Mouse (Mus musculus) forebrain, embryonic 16.5 days (tissue): ENCODE measurements around the gene Hspa2. TPM values are rescaled to one million over a fixed set of nuclear protein-coding genes. Genes with fewer than 3 reads are reported as not detected.
A peak's percentile ranks its signal among the peaks of the same experiment; 100 is the strongest.

ENCODE experiments used
- ATAC-seq: fragments of 200-750 bp; cut with Nextera tagmentation; 2 replicates; pipeline ENCODE4 v1.8.0; 2017; ENCODE audit warnings: mild to moderate bottlenecking, moderate library complexity
- H3K27ac ChIP-seq: fragments of 300-500 bp; sonication (generic); 2 replicates; pipeline ENCODE4 v1.5.1; 2014; ENCODE audit warnings: low read length, control low read depth
- H3K27me3 ChIP-seq: fragments of 300-500 bp; sonication (generic); replicated peaks from 2 replicates; pipeline ENCODE4 v1.6.1; 2014; ENCODE audit warnings: low read length; ENCODE audit not compliant: control insufficient read depth, insufficient read depth
- H3K36me3 ChIP-seq: fragments of 300-500 bp; sonication (generic); 2 replicates; pipeline ENCODE4 v1.6.1; 2014; ENCODE audit not compliant: control insufficient read depth, insufficient read depth
- H3K4me1 ChIP-seq: fragments of 300-500 bp; sonication (generic); replicated peaks from 2 replicates; pipeline ENCODE4 v1.6.1; 2014; ENCODE audit warnings: low read length; ENCODE audit not compliant: control insufficient read depth, insufficient read depth
- H3K4me2 ChIP-seq: fragments of 300-500 bp; sonication (generic); 2 replicates; pipeline ENCODE4 v1.6.1; 2014; ENCODE audit warnings: mild to moderate bottlenecking, low read length, control low read depth
- H3K4me3 ChIP-seq: fragments of 300-500 bp; sonication (generic); replicated peaks from 2 replicates; pipeline ENCODE4 v1.5.1; 2014; ENCODE audit warnings: mild to moderate bottlenecking, low read length, control low read depth
- H3K9ac ChIP-seq: fragments of 300-500 bp; sonication (generic); replicated peaks from 2 replicates; pipeline ENCODE4 v1.6.1; 2014; ENCODE audit warnings: low read depth, low read length, control low read depth
- H3K9me3 ChIP-seq: fragments of 300-500 bp; sonication (generic); 2 replicates; pipeline ENCODE4 v1.6.1; 2016; ENCODE audit warnings: low read length; ENCODE audit not compliant: control insufficient read depth
- WGBS: fragments of 180-500 bp; shearing (Covaris S2); extraction: QIAGEN DNeasy Blood & Tissue Kit; methylation state at CpG from one replicate; pipeline ENCODE4 v1.1.7; 2014; 5-methylcytosine and 5-hydroxymethylcytosine counted together
- polyA plus RNA-seq: library from polyadenylated mRNA; unstranded; fragments of >200 nt; fragmentation: Nextera tagmentation; extraction: Ambion mirVana; gene quantifications from 2 replicates; pipeline ENCODE4 v1.2.1, GENCODE M21; 2015

The Hspa2 gene
- polyA plus RNA-seq, 1 experiment from 2014 or later: 5.4 TPM

GRCm38 (mm10) chr12:76417433-76417854 lies 13.5 kb downstream of the Hspa2 start, which contains the start of gene Ppp1r36:
Gene Ppp1r36, plus strand, starts transcription at chr12:76417538.
- Histone ChIP-seq H3K9ac (peak within 1 kb of the TSS; percentile 35; the same call in 1 of the 2 replicates), H3K27me3 (peaks cover 7% of the 10 kb centered on the region), H3K27ac (no peak within 1 kb of the TSS), H3K4me1 (peaks cover 6% of the 10 kb centered on the region), H3K4me3 (peak within 1 kb of the TSS; percentile 43), H3K9me3 (peaks cover 3% of the 10 kb centered on the region; the same call in 1 of the 2 replicates), H3K4me2 (peak within 1 kb of the TSS; percentile 78), H3K36me3 (no peaks in the 10 kb centered on the region)
- no peak for ATAC-seq
- 2% methylated on average over 35 of the region's 37 CpGs for WGBS

- Histone ChIP-seq H3K4me1 (peaks cover 6% of the 10 kb centered on the region), H3K4me2 (no peak overlapping the region), H3K27me3 (peaks cover 7% of the 10 kb centered on the region), H3K36me3 (no peaks in the 10 kb centered on the region), H3K27ac (no peak overlapping the region), H3K9me3 (peaks cover 3% of the 10 kb centered on the region; the same call in 1 of the 2 replicates), H3K4me3 (no peak overlapping the region), H3K9ac (no peak overlapping the region)
- 97% methylated on average over 5 of the region's 5 CpGs for WGBS
- ATAC-seq: no peak
Measured at GRCm38 (mm10) chr12:76418346-76418745, 14.4 kb downstream of the Hspa2 start.

GRCm38 (mm10) chr12:76425256-76425655 lies 21.3 kb downstream of the Hspa2 start:
- H3K4me3 ChIP-seq: no peak overlapping the region
- no peak for ATAC-seq
- WGBS: 96% methylated on average over 3 of the region's 3 CpGs

GRCm38 (mm10) chr12:76427546-76427945 lies 23.6 kb downstream of the Hspa2 start:
- Histone ChIP-seq H3K4me2 (no peak overlapping the region), H3K27ac (no peak overlapping the region), H3K4me3 (no peak overlapping the region), H3K9ac (no peak overlapping the region), H3K4me1 (no peaks in the 10 kb centered on the region), H3K9me3 (no peaks in the 10 kb centered on the region), H3K27me3 (no peaks in the 10 kb centered on the region), H3K36me3 (no peaks in the 10 kb centered on the region)
- WGBS: 67% methylated on average over 5 of the region's 5 CpGs
- no peak for ATAC-seq

More at GRCm38 (mm10) chr12:76425256-76425655, 21.3 kb downstream of the Hspa2 start:
- no peak overlapping the region for H3K27ac ChIP-seq
- H3K4me1 ChIP-seq: no peaks in the 10 kb centered on the region
- H3K36me3 ChIP-seq: no peaks in the 10 kb centered on the region
- no peaks in the 10 kb centered on the region for H3K27me3 ChIP-seq
- no peaks in the 10 kb centered on the region for H3K9me3 ChIP-seq
- no peak overlapping the region for H3K9ac ChIP-seq
- no peak overlapping the region for H3K4me2 ChIP-seq

GRCm38 (mm10) chr12:76430879-76431406 lies 27.0 kb downstream of the Hspa2 start:
- H3K9me3 ChIP-seq: no peaks in the 10 kb centered on the region
- H3K4me2 ChIP-seq: no peak overlapping the region
- no peaks in the 10 kb centered on the region; the same call in 1 of the 2 replicates for H3K27me3 ChIP-seq
- 0 out of 2 replicates have a peak, but pooled peaks cover 2% of the 10 kb centered on the region for H3K4me1 ChIP-seq
- no peak for ATAC-seq
- H3K4me3 ChIP-seq: no peak overlapping the region
- WGBS: 63% methylated on average over 5 of the region's 5 CpGs
- H3K27ac ChIP-seq: no peak overlapping the region
- no peaks in the 10 kb centered on the region for H3K36me3 ChIP-seq
- H3K9ac ChIP-seq: no peak overlapping the region

- Histone ChIP-seq H3K9me3 (no peaks in the 10 kb centered on the region), H3K27ac (no peak overlapping the region), H3K9ac (no peak overlapping the region), H3K4me3 (no peak overlapping the region), H3K4me2 (no peak overlapping the region), H3K36me3 (no peaks in the 10 kb centered on the region), H3K27me3 (no peaks in the 10 kb centered on the region; the same call in 1 of the 2 replicates), H3K4me1 (0 out of 2 replicates have a peak, but pooled peaks cover 2% of the 10 kb centered on the region)
- 87% methylated on average over 6 of the region's 6 CpGs for WGBS
- no peak for ATAC-seq
Measured at GRCm38 (mm10) chr12:76431431-76431830, 27.5 kb downstream of the Hspa2 start.

- Histone ChIP-seq H3K27ac (no peak overlapping the region), H3K27me3 (no peaks in the 10 kb centered on the region; the same call in 1 of the 2 replicates), H3K9ac (no peak overlapping the region), H3K9me3 (no peaks in the 10 kb centered on the region), H3K4me1 (0 out of 2 replicates have a peak, but pooled peaks cover 2% of the 10 kb centered on the region), H3K4me3 (no peak overlapping the region), H3K36me3 (no peaks in the 10 kb centered on the region), H3K4me2 (no peak overlapping the region)
- no peak for ATAC-seq
- 45% methylated on average over 7 of the region's 7 CpGs for WGBS
Measured at GRCm38 (mm10) chr12:76434111-76434510, 30.1 kb downstream of the Hspa2 start.

- 3% methylated on average over 17 of the region's 17 CpGs for WGBS
- H3K36me3 ChIP-seq: no peaks in the 10 kb centered on the region
- peak overlapping the region; percentile 21 for H3K4me3 ChIP-seq
- H3K9ac ChIP-seq: 0 out of 2 replicates have a peak overlapping the region, but pooled peaks have one; percentile 25
- no peaks in the 10 kb centered on the region for H3K9me3 ChIP-seq
- no peak for ATAC-seq
- 0 out of 2 replicates have a peak, but pooled peaks cover 2% of the 10 kb centered on the region for H3K4me1 ChIP-seq
- H3K4me2 ChIP-seq: peak overlapping the region; percentile 43
- no peak overlapping the region for H3K27ac ChIP-seq
- no peaks in the 10 kb centered on the region; the same call in 1 of the 2 replicates for H3K27me3 ChIP-seq
Measured at GRCm38 (mm10) chr12:76435084-76435483, 31.1 kb downstream of the Hspa2 start.

GRCm38 (mm10) chr12:76435549-76435948 lies 31.6 kb downstream of the Hspa2 start:
- Histone ChIP-seq H3K27me3 (no peaks in the 10 kb centered on the region; the same call in 1 of the 2 replicates), H3K9me3 (no peaks in the 10 kb centered on the region), H3K4me1 (0 out of 2 replicates have a peak, but pooled peaks cover 2% of the 10 kb centered on the region), H3K27ac (no peak overlapping the region), H3K36me3 (no peaks in the 10 kb centered on the region), H3K4me3 (no peak overlapping the region), H3K4me2 (no peak overlapping the region; the same call in 1 of the 2 replicates), H3K9ac (no peak overlapping the region)
- ATAC-seq: no peak
- WGBS: 38% methylated on average over 8 of the region's 8 CpGs
